In genomic region chr12:100283283-100283682, GRCm38 (mm10) we compare ENCODE assay signal across 14 mouse cellular contexts.
A peak's percentile ranks its signal among the peaks of the same experiment; 100 is the strongest.
DNase-seq lines count a peak whose midpoint lies in the region; ATAC-seq lines count a peak whose summit lies in the region.
"Had no signal": no experiment of that assay in that cellular context is flagged by ENCODE, and none has a peak within 500 bp of the region (broad histone marks: within the 10 kb centered on the region; RNA-seq: fewer than 3 reads in every experiment).

No protein-coding gene starts in this region.

- 73% methylated on average over 1 of the region's 1 CpGs for WGBS in liver, embryonic 11.5 days
- WGBS in hindbrain, embryonic 15.5 days, result 54% methylated on average over 1 of the region's 1 CpGs
- 46% methylated on average over 1 of the region's 1 CpGs for WGBS in neural tube, embryonic 13.5 days

- no peak overlapping the region for H3K4me3 ChIP-seq in liver, embryonic 11.5 days (ENCODE audit: low read depth, low read length)
- H3K4me3 ChIP-seq in hindbrain, embryonic 15.5 days, result no peak overlapping the region
- no peak overlapping the region for H3K4me3 ChIP-seq in neural tube, embryonic 13.5 days
- H3K4me3 ChIP-seq: neural tube, embryonic 12.5 days had no signal

- H3K36me3 ChIP-seq in liver, embryonic 11.5 days (ENCODE audit: control insufficient read depth, insufficient read depth, low read length), result no peaks in the 10 kb centered on the region
- no peaks in the 10 kb centered on the region for H3K36me3 ChIP-seq in hindbrain, embryonic 15.5 days
- H3K36me3 ChIP-seq in neural tube, embryonic 13.5 days, result no peaks in the 10 kb centered on the region
- H3K36me3 ChIP-seq: G1E; neural tube, embryonic 12.5 days had no signal

- peaks cover 5% of the 10 kb centered on the region; the same call in 1 of the 2 replicates for H3K4me1 ChIP-seq in liver, embryonic 11.5 days (replicated peaks; ENCODE audit: control insufficient read depth, insufficient read depth, low read length)
- H3K4me1 ChIP-seq in hindbrain, embryonic 15.5 days (replicated peaks), result peaks cover 27% of the 10 kb centered on the region
- peaks cover 37% of the 10 kb centered on the region for H3K4me1 ChIP-seq in neural tube, embryonic 13.5 days (replicated peaks)

- no peaks in the 10 kb centered on the region for H3K9me3 ChIP-seq in liver, embryonic 11.5 days (ENCODE audit: control insufficient read depth, low read length)
- no peaks in the 10 kb centered on the region for H3K9me3 ChIP-seq in hindbrain, embryonic 15.5 days
- no peaks in the 10 kb centered on the region for H3K9me3 ChIP-seq in neural tube, embryonic 13.5 days
- H3K9me3 ChIP-seq: neural tube, embryonic 12.5 days had no signal

- H3K27ac ChIP-seq in liver, embryonic 11.5 days (ENCODE audit: low read depth, low read length), result peak overlapping the region; percentile 55; the same call in 1 of the 2 replicates
- peak overlapping the region; percentile 78 for H3K27ac ChIP-seq in hindbrain, embryonic 15.5 days (replicated peaks)
- peak overlapping the region; percentile 83; the same call in 1 of the 2 replicates for H3K27ac ChIP-seq in neural tube, embryonic 13.5 days (replicated peaks)
- H3K27ac ChIP-seq: kidney, postnatal 0 days had no signal

- peak; percentile 44 for DNase-seq in embryo, embryonic 10 days (ENCODE audit: low spot score)
- DNase-seq in embryo, embryonic 9.5 days (ENCODE audit: extremely low spot score), result no peak
- no peak for DNase-seq in liver, embryonic 11.5 days (ENCODE audit: low spot score)
- no peak for DNase-seq in liver
- DNase-seq in retina, postnatal 1 day, result no peak
- DNase-seq: cerebellum, adult 9-10 months; lung, postnatal 36 days; right cerebral cortex, postnatal 14 days had no signal

- no peak overlapping the region for H3K9ac ChIP-seq in liver, embryonic 11.5 days (ENCODE audit: low read depth, low read length)
- no peak overlapping the region for H3K9ac ChIP-seq in hindbrain, embryonic 15.5 days
- H3K9ac ChIP-seq in neural tube, embryonic 13.5 days, result no peak overlapping the region
- H3K9ac ChIP-seq: neural tube, embryonic 12.5 days had no signal

- ATAC-seq in liver, embryonic 11.5 days (replicated peaks; ENCODE audit: low FRiP score), result no peak
- ATAC-seq in hindbrain, embryonic 15.5 days (ENCODE audit: low FRiP score, low read depth), result no peak
- ATAC-seq in neural tube, embryonic 13.5 days (ENCODE audit: low read depth), result no peak
- no peak for ATAC-seq in erythroid progenitor cell, adult 5-6 weeks (replicated peaks; ENCODE audit: low FRiP score, poor library complexity, severe bottlenecking)

- H3K4me2 ChIP-seq in liver, embryonic 11.5 days, result no peak overlapping the region
- H3K4me2 ChIP-seq in hindbrain, embryonic 15.5 days, result no peak overlapping the region
- no peak overlapping the region for H3K4me2 ChIP-seq in neural tube, embryonic 13.5 days
- H3K4me2 ChIP-seq: neural tube, embryonic 12.5 days had no signal

- H3K27me3 ChIP-seq in liver, embryonic 11.5 days (replicated peaks; ENCODE audit: control insufficient read depth, insufficient read depth, low read length), result no peaks in the 10 kb centered on the region
- H3K27me3 ChIP-seq in hindbrain, embryonic 15.5 days, result no peaks in the 10 kb centered on the region
- H3K27me3 ChIP-seq in neural tube, embryonic 13.5 days, result 0 out of 2 replicates have a peak, but pooled peaks cover 5% of the 10 kb centered on the region
- H3K27me3 ChIP-seq: neural tube, embryonic 12.5 days had no signal
